Mouse (Mus musculus) MEL (cell line): ENCODE measurements around the gene Ddr1. TPM values are rescaled to one million over a fixed set of nuclear protein-coding genes. Genes with fewer than 3 reads are reported as not detected.

Experiments
- DNase-seq: peaks from one replicate; pipeline ENCODE4 v3.0.0; 2011; ENCODE audit warnings: low read depth, low spot score
- H3K27ac ChIP-seq: 2 replicates; pipeline ENCODE4 v1.5.1; 2012; ENCODE audit warnings: low read depth, mild to moderate bottlenecking, control low read depth, low read length, moderate library complexity; ENCODE audit not compliant: control insufficient read depth
- H3K27me3 ChIP-seq, 2 experiments: fragments of 150-350 bp in 1 of 2; sonication (generic) in 1 of 2; 2 replicates each; pipeline ENCODE4 v1.6.1; 2012; ENCODE audit warnings: low read length in 2 of 2, mild to moderate bottlenecking in 2 of 2, improper control_type of control experiment in 1 of 2, moderate library complexity in 1 of 2; ENCODE audit not compliant: insufficient read depth in 2 of 2, control insufficient read depth in 1 of 2
- H3K36me3 ChIP-seq, 2 experiments: 2 replicates each; pipeline ENCODE4 v1.6.1; 2012 to 2014; ENCODE audit warnings: low read length in 2 of 2, improper control_type of control experiment in 1 of 2, inconsistent platforms in 1 of 2, mild to moderate bottlenecking in 1 of 2; ENCODE audit not compliant: insufficient read depth in 2 of 2, control insufficient read depth in 1 of 2
- H3K4me1 ChIP-seq, 2 experiments: fragments of 150-350 bp in 1 of 2; sonication (generic) in 1 of 2; 2 replicates each; pipeline ENCODE4 v1.6.1; 2012; ENCODE audit warnings: low read length in 2 of 2, improper control_type of control experiment in 1 of 2, mild to moderate bottlenecking in 1 of 2; ENCODE audit not compliant: insufficient read depth in 2 of 2, control insufficient read depth in 1 of 2
- H3K4me3 ChIP-seq, 2 experiments: fragments of 150-350 bp in 1 of 2; sonication (generic) in 1 of 2; 2 replicates each; pipeline ENCODE4 v1.5.1; 2012; ENCODE audit warnings: low read depth in 2 of 2, low read length in 2 of 2, mild to moderate bottlenecking in 2 of 2, moderate library complexity in 2 of 2, control low read depth in 1 of 2, improper control_type of control experiment in 1 of 2; ENCODE audit not compliant: control insufficient read depth in 1 of 2, insufficient read depth in 1 of 2
- H3K79me2 ChIP-seq: 2 replicates; pipeline ENCODE4 v1.6.1; 2012; ENCODE audit warnings: mild to moderate bottlenecking, low read length, moderate library complexity; ENCODE audit not compliant: control insufficient read depth, poor library complexity, insufficient read depth
- H3K9ac ChIP-seq: 2 replicates; pipeline ENCODE4 v1.6.1; 2012; ENCODE audit warnings: low read depth, mild to moderate bottlenecking, control low read depth, low read length, moderate library complexity; ENCODE audit not compliant: control insufficient read depth, poor library complexity, severe bottlenecking
- H3K9me3 ChIP-seq: fragments of 150-350 bp; sonication (generic); replicated peaks from 2 replicates; pipeline ENCODE4 v1.6.1; 2012; ENCODE audit warnings: mild to moderate bottlenecking, low read length, improper control_type of control experiment, moderate library complexity; ENCODE audit not compliant: insufficient read depth
- BHLHE40 ChIP-seq: IDR thresholded peaks from 2 replicates; pipeline ENCODE4 v1.6.1; 2012; ENCODE audit warnings: low read depth, mild to moderate bottlenecking, inconsistent platforms, low read length, improper control_type of control experiment, borderline replicate concordance
- CHD1 ChIP-seq: IDR thresholded peaks from 2 replicates; pipeline ENCODE4 v1.6.1; 2012; ENCODE audit warnings: low read depth, mild to moderate bottlenecking, inconsistent platforms, low read length, improper control_type of control experiment
- E2F4 ChIP-seq: IDR thresholded peaks from 2 replicates; pipeline ENCODE4 v1.6.1; 2011; ENCODE audit warnings: low read depth, low read length, improper control_type of control experiment, borderline replicate concordance
- ELF1 ChIP-seq: IDR thresholded peaks from 2 replicates; pipeline ENCODE4 v1.6.1; 2014; ENCODE audit warnings: low read depth, mild to moderate bottlenecking, inconsistent platforms, low read length, improper control_type of control experiment, moderate library complexity
- ETS1 ChIP-seq: IDR thresholded peaks from 2 replicates; pipeline ENCODE4 v1.6.1; 2012; ENCODE audit warnings: low read depth, mild to moderate bottlenecking, inconsistent platforms, low read length, improper control_type of control experiment, moderate library complexity
- GATA1 ChIP-seq: IDR thresholded peaks from 2 replicates; pipeline ENCODE4 v1.6.1; 2011; ENCODE audit warnings: low read depth, low read length, improper control_type of control experiment
- HCFC1 ChIP-seq: IDR thresholded peaks from 2 replicates; pipeline ENCODE4 v1.6.1; 2012; ENCODE audit warnings: low read depth, mild to moderate bottlenecking, inconsistent platforms, low read length, improper control_type of control experiment, moderate library complexity
- JUND ChIP-seq: IDR thresholded peaks from 2 replicates; pipeline ENCODE4 v1.6.1; 2011; ENCODE audit warnings: low read depth, mild to moderate bottlenecking, improper control_type of control experiment, low read length
- MAFK ChIP-seq: IDR thresholded peaks from 2 replicates; pipeline ENCODE4 v1.6.1; 2011; ENCODE audit warnings: low read depth, mild to moderate bottlenecking, low read length, improper control_type of control experiment, borderline replicate concordance
- MAX ChIP-seq: IDR thresholded peaks from 2 replicates; pipeline ENCODE4 v1.6.1; 2011; ENCODE audit warnings: low read length, improper control_type of control experiment
- MEF2A ChIP-seq: IDR thresholded peaks from 2 replicates; pipeline ENCODE4 v1.6.1; 2014; ENCODE audit warnings: low read depth, mild to moderate bottlenecking, inconsistent platforms, low read length, improper control_type of control experiment; ENCODE audit not compliant: poor library complexity, insufficient replicate concordance, severe bottlenecking; ENCODE audit errors: extremely low read depth
- MXI1 ChIP-seq: IDR thresholded peaks from 2 replicates; pipeline ENCODE4 v1.6.1; 2011; ENCODE audit warnings: mild to moderate bottlenecking, low read depth, low read length, improper control_type of control experiment
- MYB ChIP-seq: IDR thresholded peaks from 2 replicates; pipeline ENCODE4 v1.6.1; 2011; ENCODE audit warnings: mild to moderate bottlenecking, low read depth, low read length, improper control_type of control experiment
- NELFE ChIP-seq: IDR thresholded peaks from 2 replicates; pipeline ENCODE4 v1.6.1; 2011; ENCODE audit warnings: low read depth, low read length, improper control_type of control experiment
- NRF1 ChIP-seq: IDR thresholded peaks from 2 replicates; pipeline ENCODE4 v1.6.1; 2014; ENCODE audit warnings: low read depth, mild to moderate bottlenecking, inconsistent platforms, low read length, improper control_type of control experiment, moderate library complexity; ENCODE audit not compliant: poor library complexity, insufficient read depth, severe bottlenecking
- POLR2A ChIP-seq, 2 experiments: IDR thresholded peaks; 2 replicates each; pipeline ENCODE4 v1.6.1; 2011 to 2012; ENCODE audit warnings: low read length in 2 of 2, mild to moderate bottlenecking in 2 of 2, control low read depth in 1 of 2, improper control_type of control experiment in 1 of 2, low read depth in 1 of 2, moderate library complexity in 1 of 2; ENCODE audit not compliant: control insufficient read depth in 1 of 2, insufficient read depth in 1 of 2, poor library complexity in 1 of 2
- POLR2AphosphoS2 ChIP-seq: IDR thresholded peaks from 2 replicates; pipeline ENCODE4 v1.6.1; 2011; ENCODE audit warnings: low read length, improper control_type of control experiment
- POLR2AphosphoS5 ChIP-seq: IDR thresholded peaks from 2 replicates; pipeline ENCODE4 v1.6.1; 2012; ENCODE audit warnings: low read depth, borderline replicate concordance, mild to moderate bottlenecking, inconsistent platforms, low read length, moderate library complexity, mixed read lengths
- SMC3 ChIP-seq: IDR thresholded peaks from 2 replicates; pipeline ENCODE4 v1.6.1; 2011; ENCODE audit warnings: low read depth, low read length, improper control_type of control experiment
- TAL1 ChIP-seq: IDR thresholded peaks from 2 replicates; pipeline ENCODE4 v1.6.1; 2012; ENCODE audit warnings: mild to moderate bottlenecking, inconsistent platforms, low read length, moderate library complexity, mixed read lengths
- TBP ChIP-seq: IDR thresholded peaks from 2 replicates; pipeline ENCODE4 v1.8.0; 2011; ENCODE audit warnings: low read depth, low read length, improper control_type of control experiment
- TCF12 ChIP-seq: IDR thresholded peaks from 2 replicates; pipeline ENCODE4 v1.6.1; 2014; ENCODE audit warnings: low read depth, mild to moderate bottlenecking, inconsistent platforms, low read length, improper control_type of control experiment, moderate library complexity
- ZC3H11A ChIP-seq: IDR thresholded peaks from 2 replicates; pipeline ENCODE4 v1.6.1; 2012; ENCODE audit warnings: low read depth, mild to moderate bottlenecking, inconsistent platforms, low read length, improper control_type of control experiment
- ZKSCAN1 ChIP-seq: IDR thresholded peaks from 2 replicates; pipeline ENCODE4 v1.6.1; 2012; ENCODE audit warnings: low read depth, mild to moderate bottlenecking, inconsistent platforms, low read length, improper control_type of control experiment, moderate library complexity
- ZNF384 ChIP-seq: IDR thresholded peaks from 2 replicates; pipeline ENCODE4 v1.6.1; 2012; ENCODE audit warnings: low read depth, mild to moderate bottlenecking, inconsistent platforms, low read length, improper control_type of control experiment
- polyA plus RNA-seq, 2 experiments: library from polyadenylated mRNA; stranded (reverse) in 1 of 2; unstranded in 1 of 2; fragments of >175 nt in 1 of 2; fragments of >200 nt in 1 of 2; gene quantifications; 2 replicates each; pipeline versions ENCODE4 v1.2.1 to v1.2.4; 2012; ENCODE audit warnings: low replicate concordance in 2 of 2, low read depth in 1 of 2; ENCODE audit not compliant: insufficient read length in 2 of 2, insufficient read depth in 1 of 2, missing spikeins in 1 of 2
- total RNA-seq: library from RNA; depleted of rRNA; stranded (reverse); fragments of 300-350 nt; gene quantifications from 2 replicates; pipeline ENCODE4 v1.2.3, GENCODE M21; 2012

The Ddr1 gene
- total and polyA plus RNA-seq, 3 experiments = 2.6 to 7.9 TPM; not detected in 1

DNA sequence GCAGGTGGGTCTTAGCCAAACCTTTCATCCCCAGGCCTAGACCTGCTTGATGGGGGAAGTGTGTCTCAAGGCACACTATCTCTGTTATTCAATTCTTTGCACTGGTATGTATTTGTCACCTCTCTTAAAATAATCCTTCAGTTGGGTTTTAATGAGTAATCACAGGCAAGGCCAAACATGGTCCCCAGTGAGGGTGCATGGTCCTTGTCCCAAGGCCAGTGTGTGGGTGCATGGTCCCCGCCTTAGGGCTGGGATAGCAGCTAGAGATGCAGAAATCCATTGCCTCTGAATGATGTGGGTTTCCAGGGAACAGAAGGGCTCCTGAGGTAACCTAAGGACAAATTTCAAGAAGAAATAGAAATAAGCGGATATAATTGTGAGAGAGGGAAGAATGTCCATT, 39.9 kb upstream of the Ddr1 start:
- TF ChIP-seq CHD1 (no peak), JUND (no peak), ZC3H11A (no peak), NRF1 (no peak), HCFC1 (no peak), BHLHE40 (no peak), ETS1 (no peak)
- Histone ChIP-seq H3K4me3 (no peak overlapping the region), H3K4me1 (peaks cover 0 to 27% of the 10 kb centered on the region in 2 experiments; a peak in 2 of 4 replicates), H3K36me3 (peaks cover 0 to 23% of the 10 kb centered on the region in 2 experiments; a peak in 2 of 4 replicates), H3K9ac (no peak overlapping the region), H3K27me3 (no peaks in the 10 kb centered on the region; a peak in 1 of 4 replicates), H3K79me2 (no peaks in the 10 kb centered on the region), H3K27ac (no peak overlapping the region), H3K9me3 (no peaks in the 10 kb centered on the region)
- DNase-seq = no peak

DNA sequence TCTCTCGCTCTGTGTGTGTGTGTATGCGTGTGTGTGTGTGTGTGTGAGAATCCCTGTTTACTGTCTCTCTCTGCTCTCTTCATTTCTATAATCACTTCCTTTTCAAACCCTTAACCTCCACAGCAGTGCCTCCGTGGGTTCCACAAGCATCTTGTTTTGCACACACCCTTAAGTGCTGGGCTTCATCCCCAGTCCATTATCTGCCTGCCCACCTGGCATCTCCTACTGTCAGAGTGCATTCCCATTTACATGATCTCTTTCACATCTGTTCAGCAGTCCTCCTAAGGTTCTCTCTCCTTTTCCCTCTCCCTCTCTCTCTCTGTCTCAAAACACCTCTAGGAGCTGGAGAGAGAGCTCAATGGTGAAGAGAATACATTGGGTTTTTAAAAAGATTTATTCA, 38.5 kb upstream of the Ddr1 start:
- Histone ChIP-seq H3K4me1 (peaks cover 0 to 32% of the 10 kb centered on the region in 2 experiments; a peak in 3 of 4 replicates), H3K27ac (no peak overlapping the region)
- no peak for DNase-seq

DNA sequence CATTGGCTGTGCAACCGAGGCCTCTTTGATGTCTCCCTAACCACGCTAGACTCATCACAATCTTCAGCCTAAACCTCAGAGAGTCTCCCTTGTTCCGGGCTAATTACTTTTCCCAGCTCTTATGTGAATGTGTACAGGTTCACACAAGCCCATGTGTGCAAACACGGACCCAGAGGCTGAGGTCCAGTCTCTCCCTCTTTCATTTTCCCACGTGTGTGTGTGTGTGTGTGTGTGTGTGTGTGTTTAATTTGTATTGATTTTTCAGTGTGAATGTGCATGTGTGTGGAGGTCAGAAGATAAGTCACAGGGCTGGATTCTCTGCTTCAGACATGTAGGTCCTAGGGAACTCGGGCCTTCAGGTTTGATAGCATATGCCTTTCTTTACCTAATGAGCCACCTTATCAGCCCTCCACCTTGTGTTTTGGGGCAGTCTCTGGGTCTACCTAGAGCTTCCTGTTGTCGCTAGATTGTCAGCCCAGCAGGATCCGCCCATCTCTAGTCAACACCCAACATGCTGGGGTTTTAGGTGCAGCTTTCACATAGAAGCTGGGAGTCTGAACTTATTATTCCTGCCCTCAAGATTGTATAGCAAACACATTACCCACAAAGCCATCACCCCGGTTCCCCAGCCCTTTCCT, 37.3 kb upstream of the Ddr1 start:
- Histone ChIP-seq H3K27ac (peak overlapping the region; percentile 8), H3K9me3 (no peaks in the 10 kb centered on the region), H3K27me3 (no peaks in the 10 kb centered on the region; a peak in 1 of 4 replicates), H3K9ac (peak overlapping the region; percentile 20), H3K4me3 (peak overlapping the region; percentile 2 to 25; a peak in 3 of 4 replicates), H3K4me1 (peaks cover 0 to 33% of the 10 kb centered on the region in 2 experiments; a peak in 3 of 4 replicates), H3K36me3 (peaks cover 0 to 23% of the 10 kb centered on the region in 2 experiments; a peak in 2 of 4 replicates), H3K79me2 (no peaks in the 10 kb centered on the region)
- peak; percentile 84 for DNase-seq
- TF ChIP-seq MXI1 (peak; percentile 53; the same call in 1 of the 2 replicates), POLR2A (IDR thresholded peaks at IDR 0.05; ENCODE audit: control insufficient read depth in 1 of 2, insufficient read depth in 1 of 2, low read depth in 1 of 2, low read length in 2 of 2, poor library complexity in 1 of 2) (no peak), HCFC1 (no peak), TAL1 (peak; percentile 92), E2F4 (no peak), SMC3 (no peak), MYB (no peak), ZKSCAN1 (no peak), NELFE (no peak), MEF2A (no peak), TCF12 (peak; percentile 84), GATA1 (peak; percentile 87), ZNF384 (no peak), POLR2AphosphoS5 (no peak), MAFK (no peak), ELF1 (no peak), MAX (no peak; the same call in 1 of the 2 replicates)

More for the DNA sequence above, 38.5 kb upstream of the Ddr1 start:
- Histone ChIP-seq H3K27me3 (no peaks in the 10 kb centered on the region; a peak in 1 of 4 replicates), H3K9ac (no peak overlapping the region), H3K79me2 (no peaks in the 10 kb centered on the region), H3K4me3 (no peak overlapping the region), H3K36me3 (peaks cover 0 to 23% of the 10 kb centered on the region in 2 experiments; a peak in 2 of 4 replicates), H3K9me3 (no peaks in the 10 kb centered on the region)
- TF ChIP-seq POLR2AphosphoS2 (no peak), TBP (no peak), ELF1 (no peak), POLR2A (IDR thresholded peaks at IDR 0.05; ENCODE audit: control insufficient read depth in 1 of 2, insufficient read depth in 1 of 2, low read depth in 1 of 2, low read length in 2 of 2, poor library complexity in 1 of 2) (no peak), TAL1 (peak; percentile 50)
